Mouse (Mus musculus): ENCODE results near the gene Nqo1.

Nqo1 gene

DNA sequence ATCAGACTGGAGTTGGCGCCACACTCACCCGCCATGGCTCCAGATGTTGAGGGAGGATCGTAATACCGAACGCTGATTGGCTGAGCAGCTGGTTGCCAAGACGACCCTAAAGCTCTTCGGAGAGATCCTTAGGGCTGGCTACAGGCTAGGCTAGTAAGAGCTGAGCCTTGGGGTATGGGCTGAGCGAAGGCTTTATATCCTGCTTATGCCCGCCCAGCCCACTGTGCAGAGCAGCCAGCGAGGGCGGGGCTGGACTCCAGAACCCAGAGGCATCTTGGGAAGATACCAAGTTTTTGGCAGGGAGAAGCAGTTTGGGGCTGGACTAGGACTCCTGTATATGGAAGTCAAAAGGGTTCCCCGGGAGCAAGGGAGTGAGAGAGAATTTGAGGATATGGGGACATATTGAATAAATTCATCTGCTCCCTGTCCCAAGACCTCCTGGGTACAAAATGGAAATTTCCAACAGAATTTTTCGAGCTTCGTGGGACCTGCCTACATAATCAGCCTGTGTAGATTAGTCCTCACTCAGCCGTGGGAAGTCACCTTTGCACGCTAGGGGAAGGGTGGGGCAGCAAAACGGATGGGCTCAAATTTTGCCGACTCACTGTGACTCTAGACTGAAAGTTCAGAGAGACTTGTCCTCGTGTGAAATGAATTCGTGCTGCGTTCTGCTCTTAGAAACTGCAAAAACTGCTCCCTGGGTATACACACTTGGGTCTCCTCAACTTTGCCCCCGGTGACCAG, at the start of gene Nqo1:
Gene Nqo1, minus strand, starts transcription at position 169 of the 744 bp plus-strand sequence.
- DNase-seq (ENCODE audit: extremely low spot score, low read depth, low spot score): peak; percentile 90

- DNase-seq (ENCODE audit: extremely low spot score, low read depth, low spot score): no peak
These were observed 48.5 kb upstream of the Nqo1 start for GRCm38 (mm10) chr8:107451414-107452066.

DNA sequence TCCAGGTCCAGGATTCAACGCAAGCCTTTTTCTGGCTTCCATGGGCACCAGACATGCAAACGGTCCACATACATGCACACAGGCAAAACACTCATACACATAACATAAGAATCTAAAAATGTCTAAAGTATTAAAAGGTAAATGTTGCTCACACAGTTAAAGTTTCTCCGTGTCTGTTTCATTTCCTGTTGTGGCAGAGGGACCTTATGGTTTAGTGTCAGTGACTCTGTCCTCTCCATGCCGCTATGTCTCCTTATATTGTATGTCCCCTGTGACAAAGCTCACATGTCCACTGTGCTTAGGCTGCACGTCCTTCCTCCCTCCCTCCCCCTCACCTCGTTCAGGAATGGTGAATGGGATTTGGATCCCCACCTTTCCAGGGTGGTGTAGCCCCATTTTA, 46.6 kb upstream of the Nqo1 start:
- DNase-seq (ENCODE audit: extremely low spot score, low read depth, low spot score): no peak

DNA sequence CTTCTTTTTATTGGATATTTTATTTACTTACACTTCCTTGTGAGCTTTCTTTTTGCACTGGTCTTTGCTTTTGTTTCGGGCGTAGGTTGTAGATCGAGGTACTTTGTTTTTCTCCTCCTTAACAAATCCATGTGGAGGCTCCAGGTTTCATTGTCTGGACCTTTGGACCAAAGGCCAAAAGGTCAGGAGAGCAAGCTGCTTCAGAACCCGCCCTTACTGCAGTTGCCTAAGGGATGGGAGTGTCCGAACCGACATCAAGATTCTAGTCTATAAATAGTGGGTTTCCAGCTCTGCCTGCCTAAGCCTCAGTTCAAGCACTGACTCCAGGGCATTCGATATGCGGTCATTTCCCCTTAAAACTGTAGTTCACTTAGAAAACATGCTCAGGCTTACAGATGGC, 46.1 kb upstream of the Nqo1 start:
- DNase-seq (ENCODE audit: extremely low spot score, low read depth, low spot score): no peak

DNA sequence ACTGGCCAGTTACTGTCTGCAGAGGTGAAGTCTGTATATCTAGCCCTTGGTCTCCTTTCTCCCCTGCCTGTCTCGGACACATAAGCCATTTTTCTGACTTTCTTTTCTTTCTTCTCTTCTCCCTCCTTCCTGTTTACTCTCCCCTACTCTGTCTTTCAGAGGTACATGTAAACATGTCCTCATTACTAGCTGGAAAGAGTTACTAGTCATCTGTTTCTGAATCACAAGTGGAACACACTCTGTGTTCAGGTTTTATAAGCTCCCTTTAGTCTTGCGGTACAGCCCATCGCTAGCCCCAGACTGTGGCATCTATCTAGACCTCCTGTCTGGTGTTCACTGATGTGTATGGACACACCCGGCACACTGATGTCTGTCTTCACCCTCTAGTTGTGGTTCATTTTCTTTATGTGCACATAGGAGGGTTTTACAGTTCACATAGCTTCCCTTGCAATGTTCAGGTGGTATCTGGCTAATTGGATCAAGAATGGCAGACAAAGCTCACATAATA, 45.4 kb upstream of the Nqo1 start:
- DNase-seq (ENCODE audit: extremely low spot score, low read depth, low spot score): no peak

GRCm38 (mm10) chr8:107447713-107448112, 44.7 kb upstream of the Nqo1 start:
- no peak for DNase-seq (ENCODE audit: extremely low spot score, low read depth, low spot score)

- no peak for DNase-seq (ENCODE audit: extremely low spot score, low read depth, low spot score)
These were observed 41.6 kb upstream of the Nqo1 start for GRCm38 (mm10) chr8:107444626-107445025.

GRCm38 (mm10) chr8:107439880-107440625, 37.0 kb upstream of the Nqo1 start:
- no peak for DNase-seq (ENCODE audit: extremely low spot score, low read depth, low spot score)

DNA sequence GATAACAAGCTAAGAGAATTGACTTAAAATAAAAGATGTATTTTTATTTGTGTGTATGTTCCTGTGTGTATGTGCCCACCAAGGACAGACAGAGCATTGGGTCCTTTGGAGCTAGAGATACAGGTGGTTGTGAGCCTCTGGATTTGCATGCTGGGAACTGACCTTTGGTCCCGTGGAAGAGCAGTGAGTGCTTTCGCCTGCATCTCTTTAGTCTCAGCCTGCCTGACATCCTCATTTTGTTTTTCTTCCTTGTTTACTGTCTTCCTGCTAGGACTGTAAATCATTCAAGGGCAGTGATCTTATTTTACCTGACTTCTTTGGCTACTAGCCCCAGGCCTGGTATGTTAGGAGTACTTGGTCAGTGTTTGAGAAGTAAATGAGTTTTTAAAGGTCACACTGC, 34.7 kb upstream of the Nqo1 start:
- no peak for DNase-seq (ENCODE audit: extremely low spot score, low read depth, low spot score)

- peak; percentile 12 for DNase-seq (ENCODE audit: extremely low spot score, low read depth, low spot score)
These were observed 33.9 kb upstream of the Nqo1 start for GRCm38 (mm10) chr8:107436841-107437421.

- DNase-seq (ENCODE audit: extremely low spot score, low read depth, low spot score): peak; percentile 18
These were observed 33.2 kb upstream of the Nqo1 start, which contains the start of gene Wwp2 for GRCm38 (mm10) chr8:107435962-107436831. Gene Wwp2, plus strand, starts transcription at chr8:107436365.

- DNase-seq (ENCODE audit: extremely low spot score, low read depth, low spot score): no peak
These were observed 32.5 kb upstream of the Nqo1 start for GRCm38 (mm10) chr8:107435421-107435961.

GRCm38 (mm10) chr8:107430821-107431220, 27.8 kb upstream of the Nqo1 start:
- no peak for DNase-seq (ENCODE audit: extremely low spot score, low read depth, low spot score)

DNA sequence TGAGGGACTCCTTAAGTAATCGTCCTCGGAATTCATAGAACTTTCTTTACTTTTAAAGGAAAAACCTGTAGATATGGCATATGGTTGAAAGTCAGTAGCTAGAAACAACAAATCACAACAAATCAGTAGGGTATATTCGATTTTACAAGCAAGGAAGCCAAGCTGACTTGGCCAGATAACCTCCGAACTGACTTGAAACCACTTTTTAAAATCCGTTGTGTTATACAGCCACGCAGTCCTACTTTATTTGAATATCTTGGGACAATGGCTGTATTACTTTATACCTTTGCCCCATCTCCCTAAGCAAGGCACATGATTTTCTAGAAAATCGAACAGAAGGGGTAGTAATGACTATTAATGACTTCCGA, 22.2 kb upstream of the Nqo1 start:
- no peak for DNase-seq (ENCODE audit: extremely low spot score, low read depth, low spot score)

DNA sequence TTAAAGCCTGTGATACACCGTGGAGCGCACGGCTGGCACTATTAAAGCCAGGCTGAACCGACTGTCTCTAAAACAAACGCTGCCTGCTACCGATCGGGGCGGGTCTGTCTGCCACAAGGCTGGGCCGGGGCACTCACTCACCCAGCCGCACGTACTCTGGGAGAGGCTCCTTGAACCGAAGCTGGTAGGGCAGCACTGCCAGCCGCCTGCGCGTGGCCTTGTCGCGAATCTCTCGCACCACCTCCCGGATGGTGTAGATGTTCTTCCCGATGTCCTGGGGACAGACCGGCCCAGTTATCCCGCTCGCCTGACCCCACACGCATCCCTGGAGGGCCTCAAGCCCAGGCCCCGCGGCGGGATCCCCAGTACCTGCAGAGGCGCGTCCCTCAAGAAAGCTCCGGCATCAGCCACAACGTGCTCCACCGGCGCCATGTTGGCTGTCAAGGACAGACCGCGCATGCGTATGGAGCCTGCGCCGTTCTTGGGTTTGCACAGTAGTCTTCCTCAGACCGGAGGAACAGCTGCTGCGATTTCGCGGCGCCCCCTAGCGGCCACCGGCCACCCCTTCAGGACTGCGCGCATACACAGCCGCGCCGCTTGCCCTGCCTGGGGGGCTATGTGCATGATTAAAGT, 21.7 kb upstream of the Nqo1 start, which contains the start of gene Nob1:
Gene Nob1, minus strand, starts transcription at position 455 of the 633 bp plus-strand sequence.
- peak; percentile 93 for DNase-seq (ENCODE audit: extremely low spot score, low read depth, low spot score)

- DNase-seq (ENCODE audit: extremely low spot score, low read depth, low spot score): no peak
These were observed 21.2 kb upstream of the Nqo1 start for GRCm38 (mm10) chr8:107424176-107424575.

- no peak for DNase-seq (ENCODE audit: extremely low spot score, low read depth, low spot score)
These were observed 14.0 kb upstream of the Nqo1 start for GRCm38 (mm10) chr8:107417001-107417400.

GRCm38 (mm10) chr8:107413881-107414280, 10.9 kb upstream of the Nqo1 start:
- DNase-seq (ENCODE audit: extremely low spot score, low read depth, low spot score): no peak

- no peak for DNase-seq (ENCODE audit: extremely low spot score, low read depth, low spot score)
These were observed 9.5 kb upstream of the Nqo1 start for GRCm38 (mm10) chr8:107412552-107412951.

Measured in hindlimb bud, embryonic 11.5 days (tissue).